Mouse (Mus musculus) CH12.LX (cell line): ENCODE data around the gene Hist1h4b. TPM values are rescaled to one million over a fixed set of nuclear protein-coding genes. Genes with fewer than 3 reads are reported as not detected.

ENCODE experiments used
- DNase-seq: peaks from one replicate; pipeline ENCODE4 v3.0.0-alpha.2; 2013; ENCODE audit errors: extremely low read depth
- H3K27ac ChIP-seq: 2 replicates; pipeline ENCODE4 v1.5.1; 2012; ENCODE audit warnings: low read depth, mild to moderate bottlenecking, control low read depth, moderate library complexity; ENCODE audit not compliant: insufficient read depth
- H3K27me3 ChIP-seq: replicated peaks from 2 replicates; pipeline ENCODE3; 2012; ENCODE audit warnings: inconsistent platforms
- H3K36me3 ChIP-seq, 2 experiments: replicated peaks in 1 of 2; 2 replicates each; pipeline versions ENCODE3 to v1.6.1; 2012; ENCODE audit warnings: inconsistent platforms in 1 of 2, low read length in 1 of 2, mild to moderate bottlenecking in 1 of 2, mixed read lengths in 1 of 2, moderate library complexity in 1 of 2; ENCODE audit not compliant: control insufficient read depth in 1 of 2, insufficient read depth in 1 of 2
- H3K4me1 ChIP-seq, 2 experiments: 2 replicates each; pipeline ENCODE4 v1.6.1; 2012; ENCODE audit warnings: inconsistent platforms in 1 of 2, moderate library complexity in 1 of 2; ENCODE audit not compliant: insufficient read depth in 2 of 2, control insufficient read depth in 1 of 2
- H3K4me2 ChIP-seq: 2 replicates; pipeline ENCODE4 v1.6.1; 2012; ENCODE audit warnings: low read depth, mild to moderate bottlenecking, control low read depth; ENCODE audit not compliant: poor library complexity, insufficient read depth, severe bottlenecking
- H3K4me3 ChIP-seq, 3 experiments: fragments of 150-350 bp in 1 of 3; sonication (generic) in 1 of 3; replicated peaks in 1 of 3; 2 replicates each; pipeline versions ENCODE3 to v1.5.1; 2011 to 2012; ENCODE audit warnings: low read depth in 2 of 3, low read length in 2 of 3, mild to moderate bottlenecking in 2 of 3, moderate library complexity in 2 of 3, control low read depth in 1 of 3, improper control_type of control experiment in 1 of 3, inconsistent platforms in 1 of 3, mixed read lengths in 1 of 3; ENCODE audit not compliant: poor library complexity in 1 of 3
- H3K79me2 ChIP-seq: replicated peaks from 2 replicates; pipeline ENCODE4 v1.6.1; 2012; ENCODE audit warnings: mild to moderate bottlenecking, moderate library complexity; ENCODE audit not compliant: control insufficient read depth, poor library complexity, insufficient read depth, severe bottlenecking; ENCODE audit errors: extremely low read depth
- H3K9ac ChIP-seq: 2 replicates; pipeline ENCODE4 v1.6.1; 2012; ENCODE audit warnings: low read depth, mild to moderate bottlenecking, control low read depth, moderate library complexity; ENCODE audit not compliant: insufficient read depth
- H3K9me3 ChIP-seq: replicated peaks from 2 replicates; pipeline ENCODE3; 2012; ENCODE audit warnings: low read length, inconsistent platforms, mixed read lengths
- BHLHE40 ChIP-seq: IDR thresholded peaks from 2 replicates; pipeline ENCODE4 v1.6.1; 2011; ENCODE audit warnings: mild to moderate bottlenecking, low read depth, low read length, improper control_type of control experiment
- CHD1 ChIP-seq: IDR thresholded peaks from 2 replicates; pipeline ENCODE4 v1.6.1; 2012; ENCODE audit warnings: low read depth, low read length, improper control_type of control experiment, inconsistent platforms
- CHD2 ChIP-seq: IDR thresholded peaks from 2 replicates; pipeline ENCODE4 v1.6.1; 2011; ENCODE audit warnings: low read length, improper control_type of control experiment
- CTCF ChIP-seq, 2 experiments: IDR thresholded peaks in 1 of 2; conservative IDR thresholded peaks in 1 of 2; 2 replicates each; pipeline ENCODE4 v1.5.1; 2011 to 2012; ENCODE audit warnings: low read depth in 2 of 2, low read length in 2 of 2, improper control_type of control experiment in 1 of 2, inconsistent platforms in 1 of 2, mild to moderate bottlenecking in 1 of 2, moderate library complexity in 1 of 2
- E2F4 ChIP-seq: IDR thresholded peaks from 2 replicates; pipeline ENCODE4 v1.6.1; 2011; ENCODE audit warnings: low read depth, low read length, improper control_type of control experiment; ENCODE audit not compliant: insufficient replicate concordance
- ELF1 ChIP-seq: IDR thresholded peaks from 2 replicates; pipeline ENCODE4 v1.6.1; 2014; ENCODE audit warnings: low read depth, mild to moderate bottlenecking, inconsistent platforms, low read length, improper control_type of control experiment
- EP300 ChIP-seq: IDR thresholded peaks from 2 replicates; pipeline ENCODE4 v1.6.1; 2011; ENCODE audit warnings: low read length, improper control_type of control experiment
- ETS1 ChIP-seq: conservative IDR thresholded peaks from 2 replicates; pipeline ENCODE4 v1.6.1; 2012; ENCODE audit warnings: low read depth, mild to moderate bottlenecking, inconsistent platforms, low read length, improper control_type of control experiment, moderate library complexity
- GABPA ChIP-seq: IDR thresholded peaks from 2 replicates; pipeline ENCODE4 v1.6.1; 2012; ENCODE audit warnings: low read depth, low read length, improper control_type of control experiment, inconsistent platforms; ENCODE audit not compliant: insufficient replicate concordance
- HCFC1 ChIP-seq: IDR thresholded peaks from 2 replicates; pipeline ENCODE4 v1.6.1; 2012; ENCODE audit warnings: low read depth, mild to moderate bottlenecking, inconsistent platforms, low read length, improper control_type of control experiment
- IRF4 ChIP-seq: IDR thresholded peaks from 2 replicates; pipeline ENCODE4 v1.6.1; 2014; ENCODE audit warnings: low read depth, mild to moderate bottlenecking, inconsistent platforms, low read length, improper control_type of control experiment
- JUN ChIP-seq: IDR thresholded peaks from 2 replicates; pipeline ENCODE4 v1.6.1; 2011; ENCODE audit warnings: low read depth, mild to moderate bottlenecking, low read length, improper control_type of control experiment, moderate library complexity; ENCODE audit not compliant: insufficient read depth
- JUND ChIP-seq: conservative IDR thresholded peaks from 2 replicates; pipeline ENCODE4 v1.6.1; 2011; ENCODE audit warnings: low read depth, low read length, improper control_type of control experiment
- KAT2A ChIP-seq: IDR thresholded peaks from 2 replicates; pipeline ENCODE4 v1.6.1; 2012; ENCODE audit warnings: low read length, improper control_type of control experiment, inconsistent platforms; ENCODE audit not compliant: insufficient replicate concordance
- MAFK ChIP-seq: IDR thresholded peaks from 2 replicates; pipeline ENCODE4 v1.6.1; 2011; ENCODE audit warnings: low read length, improper control_type of control experiment; ENCODE audit not compliant: insufficient replicate concordance
- MAX ChIP-seq: IDR thresholded peaks from 2 replicates; pipeline ENCODE4 v1.6.1; 2011; ENCODE audit warnings: low read length, improper control_type of control experiment
- MAZ ChIP-seq: IDR thresholded peaks from 2 replicates; pipeline ENCODE4 v1.6.1; 2012; ENCODE audit warnings: low read depth, mild to moderate bottlenecking, inconsistent platforms, low read length, improper control_type of control experiment, moderate library complexity
- MEF2A ChIP-seq: IDR thresholded peaks from 2 replicates; pipeline ENCODE4 v1.6.1; 2014; ENCODE audit warnings: low read depth, mild to moderate bottlenecking, inconsistent platforms, low read length, improper control_type of control experiment, borderline replicate concordance
- MXI1 ChIP-seq: IDR thresholded peaks from 2 replicates; pipeline ENCODE4 v1.6.1; 2011; ENCODE audit warnings: mild to moderate bottlenecking, low read depth, low read length, improper control_type of control experiment
- MYC ChIP-seq: IDR thresholded peaks from 2 replicates; pipeline ENCODE4 v1.6.1; 2011; ENCODE audit warnings: low read depth, mild to moderate bottlenecking, improper control_type of control experiment, low read length
- NELFE ChIP-seq: IDR thresholded peaks from 2 replicates; pipeline ENCODE4 v1.6.1; 2011; ENCODE audit warnings: low read depth, low read length, improper control_type of control experiment
- NRF1 ChIP-seq: IDR thresholded peaks from 2 replicates; pipeline ENCODE4 v1.6.1; 2014; ENCODE audit warnings: low read depth, mild to moderate bottlenecking, inconsistent platforms, low read length, improper control_type of control experiment, moderate library complexity
- PAX5 ChIP-seq: IDR thresholded peaks from 2 replicates; pipeline ENCODE4 v1.6.1; 2012; ENCODE audit warnings: low read length, inconsistent platforms, mixed read lengths
- POLR2A ChIP-seq: IDR thresholded peaks from 2 replicates; pipeline ENCODE4 v1.6.1; 2011; ENCODE audit warnings: low read depth, mild to moderate bottlenecking, improper control_type of control experiment, low read length
- POLR2AphosphoS2 ChIP-seq: IDR thresholded peaks from 2 replicates; pipeline ENCODE4 v1.6.1; 2011; ENCODE audit warnings: low read depth, low read length, improper control_type of control experiment
- RAD21 ChIP-seq: IDR thresholded peaks from 2 replicates; pipeline ENCODE4 v1.6.1; 2011; ENCODE audit warnings: low read depth, mild to moderate bottlenecking, low read length, improper control_type of control experiment, moderate library complexity
- RCOR1 ChIP-seq: conservative IDR thresholded peaks from 2 replicates; pipeline ENCODE4 v1.6.1; 2012; ENCODE audit warnings: low read depth, mild to moderate bottlenecking, inconsistent platforms, low read length, improper control_type of control experiment
- SIN3A ChIP-seq: IDR thresholded peaks from 2 replicates; pipeline ENCODE4 v1.6.1; 2012; ENCODE audit warnings: low read length, improper control_type of control experiment, inconsistent platforms
- SMC3 ChIP-seq: IDR thresholded peaks from 2 replicates; pipeline ENCODE4 v1.6.1; 2011; ENCODE audit warnings: low read depth, low read length, improper control_type of control experiment
- TBP ChIP-seq: conservative IDR thresholded peaks from 2 replicates; pipeline ENCODE4 v1.6.1; 2011; ENCODE audit warnings: low read depth, low read length, improper control_type of control experiment
- TCF12 ChIP-seq: IDR thresholded peaks from 2 replicates; pipeline ENCODE4 v1.6.1; 2014; ENCODE audit warnings: low read depth, mild to moderate bottlenecking, inconsistent platforms, low read length, improper control_type of control experiment
- UBTF ChIP-seq: IDR thresholded peaks from 2 replicates; pipeline ENCODE4 v1.6.1; 2012; ENCODE audit warnings: low read depth, mild to moderate bottlenecking, inconsistent platforms, low read length, improper control_type of control experiment, moderate library complexity
- USF1 ChIP-seq: IDR thresholded peaks from 2 replicates; pipeline ENCODE4 v1.6.1; 2014; ENCODE audit warnings: low read depth, mild to moderate bottlenecking, inconsistent platforms, low read length, improper control_type of control experiment
- USF2 ChIP-seq: conservative IDR thresholded peaks from 2 replicates; pipeline ENCODE4 v1.6.1; 2011; ENCODE audit warnings: low read depth, low read length, improper control_type of control experiment
- ZC3H11A ChIP-seq: IDR thresholded peaks from 2 replicates; pipeline ENCODE4 v1.6.1; 2012; ENCODE audit warnings: low read depth, mild to moderate bottlenecking, inconsistent platforms, low read length, improper control_type of control experiment
- ZKSCAN1 ChIP-seq: IDR thresholded peaks from 2 replicates; pipeline ENCODE4 v1.6.1; 2012; ENCODE audit warnings: low read depth, inconsistent platforms, low read length, improper control_type of control experiment, borderline replicate concordance
- ZMIZ1 ChIP-seq: IDR thresholded peaks from 2 replicates; pipeline ENCODE4 v1.6.1; 2012; ENCODE audit warnings: low read depth, mild to moderate bottlenecking, inconsistent platforms, low read length, improper control_type of control experiment
- ZNF384 ChIP-seq: IDR thresholded peaks from 2 replicates; pipeline ENCODE4 v1.6.1; 2012; ENCODE audit warnings: low read depth, low read length, improper control_type of control experiment, inconsistent platforms
- dilution Hi-C: fragments of 300-500 bp; cut with MboI; formaldehyde crosslinking; loops from 2 replicates; pipeline ENCODE4 v1.14.3; 2020; ENCODE audit warnings: low sequenced_read_pairs; ENCODE audit not compliant: extremely low pct_unique_long_range_greater_than_20kb, extremely low pct_ligation_motif_present
- in situ Hi-C: fragments of 300-500 bp; cut with MboI; formaldehyde crosslinking; loops from 3 replicates; pipeline ENCODE4 v1.14.3; 2019; ENCODE audit warnings: low sequenced_read_pairs, low pct_ligation_motif_present, low pct_unique_long_range_greater_than_20kb, mixed read lengths
- polyA plus RNA-seq: library from polyadenylated mRNA; unstranded; fragments of >175 nt; gene quantifications from 2 replicates; pipeline ENCODE4 v1.2.1, GENCODE M21; 2012; ENCODE audit warnings: low read depth; ENCODE audit not compliant: insufficient read length
- total RNA-seq, 2 experiments: library from RNA; depleted of rRNA; stranded (reverse); fragments of 300-350 nt in 1 of 2; fragments of >200 nt in 1 of 2; gene quantifications; 2 replicates each; pipeline ENCODE4 v1.2.3; 2012 to 2014

Hist1h4b gene
- 2,309 and 2,552 TPM in 2 replicates for total RNA-seq (2012; rRNA removed)
- total RNA-seq (2014; rRNA removed) = 14.3 and 24.8 TPM in 2 replicates
- polyA plus RNA-seq = 3.5 and 11.8 TPM in 2 replicates

GRCm38 (mm10) chr13:23756790-23757189, at the start of gene Hist1h4b:
Gene Hist1h4b, plus strand, starts transcription at chr13:23757013.
- peaks cover 3 to 44% of the 10 kb centered on the region in 2 experiments; a peak in 3 of 4 replicates for H3K4me1 ChIP-seq
- peak within 1 kb of the TSS; percentile 86 for H3K27ac ChIP-seq
- no peaks in the 10 kb centered on the region for H3K9me3 ChIP-seq
- no peaks in the 10 kb centered on the region for H3K36me3 ChIP-seq
- H3K4me3 ChIP-seq = peak within 1 kb of the TSS; percentile 1 to 51 (median 35)
- H3K9ac ChIP-seq = peak within 1 kb of the TSS; percentile 90
- peak; percentile 99 for TF ChIP-seq ZMIZ1
- peak; percentile 83 for TF ChIP-seq HCFC1
- no peak; the same call in none of the 2 replicates for TF ChIP-seq UBTF
- TF ChIP-seq IRF4 = no peak; the same call in 1 of the 2 replicates
- no peak for TF ChIP-seq CHD2
- TF ChIP-seq TCF12 = peak; percentile 89
- no peak for TF ChIP-seq EP300
- peak; percentile 98 for TF ChIP-seq POLR2AphosphoS2
- TF ChIP-seq MAZ = no peak
- no peak; the same call in 1 of the 2 replicates for TF ChIP-seq MXI1
- TF ChIP-seq SMC3 = no peak
- TF ChIP-seq TBP = peak; percentile 99
- peak; percentile 26; the same call in 1 of the 2 replicates for TF ChIP-seq MYC
- TF ChIP-seq NRF1 = no peak
- peak; percentile 15; the same call in 1 of the 2 replicates for TF ChIP-seq MEF2A
- TF ChIP-seq RAD21 = no peak
- no peak for TF ChIP-seq ZC3H11A
- peak; percentile 98; the same call in 1 of the 2 replicates for TF ChIP-seq POLR2A
- TF ChIP-seq JUN = no peak
- peak; percentile 82; the same call in 1 of the 2 replicates for TF ChIP-seq E2F4
- TF ChIP-seq ZNF384 = no peak
- no peak for TF ChIP-seq KAT2A
- TF ChIP-seq SIN3A = peak; percentile 89; the same call in 1 of the 2 replicates
- no peak for TF ChIP-seq JUND
- no peak for TF ChIP-seq ETS1
- no peak for TF ChIP-seq ELF1
- TF ChIP-seq ZKSCAN1 = no peak
- TF ChIP-seq PAX5 = no peak
- no peak for TF ChIP-seq USF1
- TF ChIP-seq USF2 = no peak
- peak; percentile 55; the same call in 1 of the 2 replicates for TF ChIP-seq BHLHE40
- no peak for TF ChIP-seq CTCF (conservative IDR thresholded peaks at IDR 0.05 in 1 of 2, IDR thresholded peaks at IDR 0.05 in 1 of 2; ENCODE audit: low read depth in 2 of 2, low read length in 2 of 2)
- peak; percentile 100 for TF ChIP-seq NELFE
- no peak for TF ChIP-seq MAFK
- TF ChIP-seq GABPA = no peak
- TF ChIP-seq CHD1 = no peak
- TF ChIP-seq MAX = no peak
- TF ChIP-seq RCOR1 = peak; percentile 92
- no peaks in the 10 kb centered on the region for H3K79me2 ChIP-seq
- peak within 1 kb of the TSS; percentile 98 for H3K4me2 ChIP-seq
- no peaks in the 10 kb centered on the region for H3K27me3 ChIP-seq
- in situ Hi-C loops = loop anchor here (25.0 kb wide), 1 partner anchor 1719 kb away; the partner anchor contains the start of genes Hist1h2ag, Hist1h2ah, Hist1h2bj and Hist1h2bk
- DNase-seq = peak; percentile 97
- dilution Hi-C loops = no loop called here
